Mouse (Mus musculus) B cell, adult 67 days (primary cell): Measurements from ENCODE around the gene Olfr126. TPM values are rescaled to one million over a fixed set of nuclear protein-coding genes. Genes with fewer than 3 reads are reported as not detected.

Experiments
- total RNA-seq, 2 experiments: library from RNA; stranded (reverse); gene quantifications; 4 replicates each; pipeline ENCODE4 v1.2.4; 2023

Olfr126 gene
- total RNA-seq: not detected

GRCm38 (mm10) chr17:37847183-37847582, at the start of gene Olfr126:
Gene Olfr126 (plus strand): TSS chr17:37847483.

DNA sequence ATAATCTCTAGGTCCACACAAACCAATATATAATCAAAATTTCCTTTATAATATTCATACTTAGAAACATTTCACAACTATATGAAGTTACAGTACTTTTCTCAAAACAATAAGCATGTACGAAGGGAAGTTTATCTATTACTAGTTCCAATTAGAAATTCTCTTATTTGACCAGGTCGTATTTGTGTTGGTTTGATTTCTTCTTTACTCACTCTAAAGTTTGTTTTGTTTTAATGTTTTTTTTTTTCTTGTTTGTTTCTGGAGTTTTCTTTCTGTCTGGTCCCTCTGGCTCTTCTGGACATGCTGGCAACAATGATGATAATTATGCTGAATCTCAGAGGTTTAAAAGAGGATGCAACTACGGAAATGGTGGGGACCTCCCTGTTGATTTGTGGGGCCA, 47.7 kb upstream of the Olfr126 start, which contains the start of gene Olfr124:
Gene Olfr124 (plus strand): TSS at position 301 of the 400 bp plus-strand sequence.

DNA sequence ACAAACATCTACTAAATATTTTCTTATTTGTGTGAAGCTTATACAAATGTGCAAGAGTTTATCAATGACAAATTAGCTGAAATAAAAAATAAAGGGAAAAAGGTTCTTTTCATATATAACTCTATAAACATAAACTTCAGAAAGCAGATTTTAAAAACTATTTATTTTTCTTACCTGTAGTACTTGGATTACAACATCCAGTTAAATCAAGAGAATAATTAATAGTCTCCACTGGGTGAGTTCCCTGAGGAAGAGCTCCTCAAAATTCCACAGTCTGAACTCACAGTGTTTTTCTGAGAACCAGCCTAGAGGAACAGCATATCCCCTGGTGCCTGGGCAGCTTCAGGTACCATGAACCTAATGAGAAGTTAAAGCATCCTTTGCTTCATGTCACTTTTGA, 14.6 kb upstream of the Olfr126 start, which contains the start of gene Olfr125:
Gene Olfr125 (plus strand): TSS at position 301 of the 400 bp plus-strand sequence.

DNA sequence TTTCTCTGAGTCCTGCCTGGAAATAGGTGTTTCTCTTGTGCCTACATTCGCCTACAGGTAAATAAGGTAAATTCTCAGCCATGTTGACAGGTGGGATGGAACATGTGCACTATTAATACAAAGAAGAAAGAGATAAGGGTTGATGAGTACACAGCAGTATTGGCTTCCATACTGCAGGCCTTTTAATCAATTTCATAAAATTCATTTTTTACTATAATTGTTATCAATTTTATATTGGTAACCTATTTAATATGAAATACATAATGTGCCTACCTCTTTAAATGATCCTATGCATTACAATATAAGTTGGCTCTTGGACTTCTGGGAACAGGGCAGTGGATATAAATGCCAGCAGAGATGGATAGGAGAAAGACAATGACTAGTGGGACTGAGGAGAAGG, 52.9 kb downstream of the Olfr126 start, which contains the start of gene Olfr127:
Gene Olfr127 (plus strand): TSS at position 301 of the 400 bp plus-strand sequence.

Other genes with a start within 250 kb of the Olfr126 start
- gene Olfr115, start 220.4 kb upstream of the Olfr126 start, total RNA-seq: not detected
- not detected for gene Olfr116, start 220.3 kb upstream of the Olfr126 start, total RNA-seq
- not detected for gene Olfr117, start 183.7 kb upstream of the Olfr126 start, total RNA-seq
- gene Olfr118, start 180.5 kb upstream of the Olfr126 start, total RNA-seq: not detected
- gene Olfr119, start 150.9 kb upstream of the Olfr126 start, total RNA-seq: not detected
- gene Olfr120, start 125.7 kb upstream of the Olfr126 start, total RNA-seq: not detected
- gene Olfr121, start 98.6 kb upstream of the Olfr126 start, total RNA-seq: not detected
- gene Olfr122, start 78.9 kb upstream of the Olfr126 start, total RNA-seq: not detected
- not detected for gene Olfr123, start 54.0 kb upstream of the Olfr126 start, total RNA-seq
- gene Olfr124, start 47.6 kb upstream of the Olfr126 start, total RNA-seq: not detected
- gene Olfr125, start 14.5 kb upstream of the Olfr126 start, total RNA-seq: not detected
- gene Olfr127, start 53.0 kb downstream of the Olfr126 start, total RNA-seq: not detected
- gene Olfr128, start 73.1 kb downstream of the Olfr126 start, total RNA-seq: not detected
- gene Olfr761, start 105.6 kb downstream of the Olfr126 start, total RNA-seq: not detected
- gene Olfr129, start 212.6 kb downstream of the Olfr126 start, total RNA-seq: not detected
- gene Olfr130, start 216.4 kb downstream of the Olfr126 start, total RNA-seq: not detected
- gene Olfr131, start 241.2 kb downstream of the Olfr126 start, total RNA-seq: not detected